Mouse (Mus musculus): ENCODE measurements around the gene Tor3a.

DNA sequence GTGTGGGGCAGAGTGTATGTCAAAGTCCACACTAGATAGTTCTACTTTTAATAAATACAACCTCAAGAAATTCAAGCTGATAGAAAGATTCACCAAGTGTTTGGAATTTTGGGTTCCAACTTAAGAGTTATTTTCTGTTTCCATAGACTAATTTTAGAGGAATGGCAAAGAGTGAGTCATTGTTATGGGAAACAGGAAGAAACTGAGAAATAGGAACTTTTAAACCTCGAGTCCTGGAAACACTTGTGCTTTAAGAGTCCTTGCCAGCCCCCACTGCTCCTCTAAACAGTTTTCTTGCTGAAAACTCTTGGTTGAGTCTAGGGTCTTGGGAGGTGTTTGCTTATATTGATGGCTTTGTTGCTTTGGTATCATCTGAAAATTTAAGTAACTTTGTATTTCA, 49.9 kb downstream of the Tor3a start:
- TF ChIP-seq CTCF (IDR thresholded peaks at IDR 0.05; ENCODE audit: low read depth, low read length): no peak
- no peak for TF ChIP-seq POLR2A (IDR thresholded peaks at IDR 0.05; ENCODE audit: borderline replicate concordance, low read depth, low read length)

All from bone marrow macrophage, adult 2 months (primary cell).